Mouse (Mus musculus) heart, postnatal 4 days (tissue): ENCODE measurements at regions not wholly inside any gene's neighbourhood (a gene's known extent, or its start where the extent isn't known, plus 50 kb on each side); places are given as distances from the start of the nearest gene placed in this dataset.
A peak's percentile ranks its signal among the peaks of the same experiment; 100 is the strongest.

Experiments used
- DNase-seq: peaks from one replicate; pipeline ENCODE4 v3.0.0; 2021

DNA sequence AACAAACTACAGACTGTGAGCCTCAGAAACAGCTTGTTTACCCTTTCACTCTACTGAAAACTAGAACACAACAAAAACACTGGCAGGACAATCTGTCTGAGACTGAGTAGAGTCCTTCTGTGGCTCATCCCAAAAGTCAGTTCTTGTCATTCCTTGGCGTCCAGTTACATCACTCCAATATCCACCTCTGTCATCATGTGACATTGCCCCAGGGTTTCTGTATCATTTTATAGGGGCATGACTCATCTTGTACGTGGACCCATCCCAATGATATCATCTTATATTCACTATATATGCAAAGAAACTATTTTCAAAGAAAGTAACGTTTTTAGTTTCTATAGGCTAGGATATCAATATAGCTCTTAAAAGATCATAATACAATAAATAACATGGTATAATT lies 152.3 kb downstream of the Dkk2 start:
- no peak for DNase-seq

DNA sequence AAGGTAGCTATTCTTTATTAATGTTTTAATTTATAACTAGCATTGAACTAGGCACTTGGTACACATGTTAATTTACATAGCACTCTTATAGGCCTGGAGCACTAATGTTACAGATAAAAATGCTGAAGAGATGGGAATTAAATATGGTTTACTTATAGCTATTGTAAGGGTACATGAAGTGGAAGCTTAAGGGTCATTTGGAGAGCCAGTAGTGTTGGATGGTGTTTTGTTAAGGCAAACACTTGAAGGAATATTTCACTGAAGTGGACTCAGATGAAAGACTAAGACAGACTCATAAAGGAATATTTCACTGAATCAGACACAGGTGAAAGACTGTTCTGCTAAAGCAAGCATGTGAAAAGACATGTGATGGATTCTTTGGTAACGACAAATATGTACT lies 172.7 kb downstream of the Dkk2 start:
- DNase-seq: no peak

DNA sequence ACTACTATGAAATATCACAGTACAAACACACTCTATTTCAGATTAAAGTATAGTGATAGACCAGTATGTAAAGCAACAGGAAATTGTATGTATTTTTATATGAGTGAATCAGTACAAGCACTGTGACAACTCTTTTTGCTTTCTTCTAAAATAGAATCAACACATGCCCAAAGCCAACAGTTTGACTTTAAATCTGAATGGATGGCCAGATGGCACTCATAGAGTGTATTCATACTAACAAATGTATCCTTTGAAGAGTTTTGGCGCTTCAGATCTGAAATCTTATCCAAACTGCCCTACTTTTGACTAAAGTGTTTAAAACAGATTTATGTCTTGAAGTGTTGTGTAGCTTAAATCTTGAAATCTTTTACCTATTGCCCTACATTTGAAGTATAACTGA lies 184.5 kb downstream of the Dkk2 start:
- no peak for DNase-seq

DNA sequence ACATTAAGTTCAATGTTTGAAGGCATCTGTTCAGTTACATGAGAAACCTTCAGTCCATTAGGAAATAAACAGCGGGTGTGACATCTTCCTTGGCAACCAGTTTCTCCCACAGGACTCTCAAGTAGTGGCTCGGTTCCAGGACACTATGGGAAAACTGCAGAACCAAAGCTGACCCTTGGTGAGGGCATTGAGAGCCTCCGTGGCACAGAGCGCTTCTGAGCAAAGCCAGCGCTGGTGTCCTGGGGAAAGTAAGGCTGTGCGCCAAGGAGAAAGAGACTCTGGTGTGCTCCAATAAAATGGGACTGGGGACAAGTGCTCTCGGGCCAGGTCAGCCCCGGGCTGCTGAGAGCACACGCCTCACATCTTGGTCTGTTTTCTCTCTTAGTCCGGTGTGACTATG lies 189.7 kb downstream of the Dkk2 start:
- peak; percentile 20 for DNase-seq

DNA sequence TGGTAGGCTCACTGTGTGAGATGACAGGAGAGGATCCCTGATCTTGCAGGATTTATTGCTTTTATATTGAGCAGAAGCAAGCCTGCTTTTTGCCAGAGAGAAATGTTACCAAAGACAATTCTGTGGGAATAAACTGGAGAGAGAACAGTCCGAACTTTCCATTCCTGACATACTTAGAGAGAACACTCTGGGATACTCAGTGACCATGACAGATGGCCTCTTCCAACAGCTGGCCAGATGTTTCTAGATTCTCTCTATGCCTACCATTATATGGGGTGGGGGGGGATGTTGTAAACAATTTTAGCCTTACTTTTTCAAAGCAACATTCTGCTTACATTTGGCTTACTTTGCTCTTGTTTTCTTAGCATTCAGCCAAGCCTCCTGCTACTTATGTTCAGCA lies 192.7 kb downstream of the Dkk2 start:
- no peak for DNase-seq

DNA sequence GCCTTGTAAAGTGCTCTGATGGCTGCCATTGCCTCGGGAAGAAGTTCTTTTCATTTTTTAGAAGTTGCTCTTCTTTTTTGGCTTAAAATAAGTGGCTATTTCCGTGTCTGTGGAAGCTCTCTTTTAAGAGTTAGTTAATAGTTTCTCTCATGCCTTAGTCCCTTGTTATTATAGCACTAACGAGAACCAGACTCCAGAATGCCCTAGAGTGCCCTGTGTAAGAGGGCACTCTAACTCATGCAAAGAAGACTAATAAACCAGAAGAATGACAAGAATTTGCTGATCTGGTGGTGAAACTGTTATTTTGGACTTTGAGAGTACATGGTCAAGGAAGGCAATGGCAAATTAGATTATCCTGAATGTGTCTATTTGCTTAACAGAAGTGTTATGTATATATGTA lies 202.6 kb downstream of the Dkk2 start:
- DNase-seq: no peak

DNA sequence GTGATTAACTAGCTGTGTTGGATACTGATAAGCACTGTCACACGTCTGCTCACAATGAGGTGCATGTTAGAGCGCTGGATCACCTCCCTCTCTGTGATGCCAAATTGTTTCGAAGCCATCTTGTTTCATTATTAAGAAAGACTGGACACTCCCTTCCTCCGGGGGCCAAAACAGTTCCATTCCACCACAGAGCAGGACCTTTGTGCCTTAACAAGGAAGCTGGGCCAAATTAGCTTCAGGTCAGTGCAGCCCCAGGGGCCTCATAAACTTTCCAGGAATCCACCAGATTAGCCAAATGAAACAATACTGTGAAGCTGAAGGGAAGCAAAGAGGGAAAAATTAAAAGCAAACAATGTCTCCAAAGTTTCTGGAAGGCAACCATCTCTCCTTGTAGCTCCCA lies 241.9 kb downstream of the Dkk2 start:
- DNase-seq: no peak

DNA sequence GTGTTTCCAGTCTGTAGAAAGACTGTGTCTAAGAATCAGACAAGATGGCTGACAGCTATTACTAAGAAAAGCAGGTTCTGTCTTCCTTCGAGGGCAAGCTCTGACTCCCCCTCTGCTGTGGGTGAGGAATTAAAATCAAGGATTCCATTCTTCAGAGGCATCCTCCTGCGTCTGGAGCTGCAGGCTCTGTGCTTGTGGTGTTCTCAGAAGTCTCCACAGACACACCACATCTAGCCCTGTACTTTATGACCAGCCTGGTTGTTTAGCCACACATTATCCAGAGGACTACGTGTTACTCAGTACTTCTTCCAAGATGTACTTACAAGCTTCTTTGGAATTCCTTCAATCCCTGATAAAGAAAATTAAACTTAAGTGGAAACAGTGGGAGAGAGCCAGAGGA lies 258.5 kb downstream of the Dkk2 start:
- DNase-seq: no peak

DNA sequence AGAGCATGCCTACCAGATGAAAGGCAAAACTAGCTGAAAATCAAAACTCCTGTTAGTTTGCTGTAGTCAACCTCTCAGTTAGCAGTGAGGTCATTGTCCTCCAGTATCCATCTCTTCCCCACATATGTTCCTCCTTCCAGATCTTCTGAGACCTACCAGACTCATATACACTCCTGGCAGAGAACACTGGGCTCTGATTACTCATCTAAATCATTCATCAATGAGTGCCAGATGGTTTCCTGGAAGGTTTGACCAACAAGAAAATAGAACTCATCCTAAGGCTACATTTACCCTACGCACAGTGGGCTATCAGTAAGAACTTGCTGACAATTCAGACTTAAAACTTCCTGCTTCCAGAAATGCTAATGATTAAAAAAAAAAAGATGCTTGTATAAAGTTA lies 260.8 kb downstream of the Dkk2 start:
- DNase-seq: no peak

DNA sequence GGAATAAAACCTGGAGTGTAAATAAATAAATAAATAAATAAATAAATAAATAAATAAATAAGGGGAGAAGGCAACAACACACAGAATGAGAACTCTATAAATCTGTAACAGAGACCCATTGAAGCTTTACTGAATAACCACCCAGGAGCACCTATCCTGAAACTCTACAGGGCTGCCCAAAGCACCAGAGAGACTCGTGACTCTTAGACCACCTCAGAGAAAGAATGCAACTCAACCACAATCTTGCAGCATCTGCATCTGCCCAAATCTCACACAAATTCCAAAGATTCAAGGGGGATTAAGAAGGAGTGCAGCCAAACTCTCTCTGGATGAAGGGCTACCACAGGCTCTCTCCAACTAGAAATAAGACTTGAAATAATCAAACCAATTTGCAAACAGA lies 264.5 kb downstream of the Dkk2 start:
- DNase-seq: no peak

DNA sequence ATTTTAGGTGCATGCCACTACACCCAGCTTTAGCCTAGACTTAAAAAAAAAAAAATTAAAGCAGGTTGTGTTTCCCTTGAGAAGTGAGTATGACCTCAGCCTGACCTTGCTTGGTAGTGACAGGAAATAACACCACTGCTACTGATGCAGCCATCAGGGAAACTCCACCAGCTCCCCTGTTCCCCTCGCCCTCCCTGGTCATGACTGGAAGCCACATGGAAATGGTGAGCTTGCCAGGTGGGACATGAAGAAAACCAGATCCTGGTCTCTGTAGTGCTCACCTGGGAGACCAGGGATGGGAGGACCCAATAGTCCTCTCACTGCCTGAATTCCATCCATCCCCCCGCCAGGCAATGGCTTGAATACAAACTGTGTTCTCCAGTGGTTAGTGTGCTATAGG lies 268.1 kb downstream of the Dkk2 start:
- no peak for DNase-seq

DNA sequence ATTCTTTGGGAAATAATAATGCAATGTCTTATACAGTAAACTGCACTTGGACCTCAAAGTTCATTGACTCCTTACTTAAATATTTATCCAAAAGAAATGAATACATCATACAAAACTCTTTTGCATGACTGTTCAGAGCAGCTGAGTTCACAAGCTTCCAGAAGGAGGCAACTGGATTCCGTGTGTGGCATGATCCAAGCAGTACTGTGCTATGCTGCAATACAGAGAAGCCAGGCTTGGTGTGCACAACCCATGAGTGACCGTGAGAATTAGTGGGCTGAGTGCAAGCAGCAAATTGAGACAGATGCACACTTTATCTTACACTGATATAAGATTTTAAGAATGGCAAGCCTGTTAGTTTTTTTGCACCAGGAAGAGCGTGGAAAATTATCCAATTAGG lies 270.0 kb upstream of the Gimd1 start:
- DNase-seq: no peak

DNA sequence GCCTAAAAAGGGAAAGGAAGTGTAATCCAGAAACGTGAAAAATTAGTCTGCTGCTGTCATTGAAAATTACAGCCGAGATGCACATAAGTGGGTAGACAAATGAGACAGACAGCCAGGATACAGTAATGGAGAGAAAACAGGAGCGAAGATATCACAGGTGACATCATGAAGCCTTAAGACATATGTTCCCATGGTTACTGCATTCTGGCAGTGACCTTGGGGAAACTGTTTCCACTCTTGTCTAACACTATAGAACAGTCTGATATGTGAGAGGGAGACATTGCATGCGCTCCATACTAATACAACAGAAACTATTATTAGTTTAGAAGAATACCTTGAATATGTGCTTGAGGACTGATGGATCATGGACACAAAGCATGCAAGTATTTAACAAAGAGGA lies 254.0 kb upstream of the Gimd1 start:
- DNase-seq: no peak

DNA sequence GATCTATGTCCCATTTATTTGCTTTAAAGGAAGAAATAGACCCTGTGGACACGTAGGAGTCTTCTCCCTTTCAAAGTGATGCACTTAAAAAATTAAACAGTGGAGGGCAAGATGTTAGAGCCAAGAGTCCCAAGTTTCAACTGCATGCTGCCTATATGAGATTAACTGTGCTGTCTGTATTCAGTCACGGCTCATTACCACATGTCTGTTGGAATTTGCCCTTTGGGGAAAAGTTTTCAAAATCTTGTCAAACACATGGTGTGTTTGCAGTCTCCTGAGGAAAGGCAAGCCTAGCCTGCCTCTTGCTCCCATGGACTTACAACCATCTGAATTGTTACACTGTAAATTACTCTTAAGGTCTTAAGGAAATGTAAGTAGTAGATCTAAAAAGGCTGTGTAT lies 211.9 kb upstream of the Gimd1 start:
- DNase-seq: no peak

DNA sequence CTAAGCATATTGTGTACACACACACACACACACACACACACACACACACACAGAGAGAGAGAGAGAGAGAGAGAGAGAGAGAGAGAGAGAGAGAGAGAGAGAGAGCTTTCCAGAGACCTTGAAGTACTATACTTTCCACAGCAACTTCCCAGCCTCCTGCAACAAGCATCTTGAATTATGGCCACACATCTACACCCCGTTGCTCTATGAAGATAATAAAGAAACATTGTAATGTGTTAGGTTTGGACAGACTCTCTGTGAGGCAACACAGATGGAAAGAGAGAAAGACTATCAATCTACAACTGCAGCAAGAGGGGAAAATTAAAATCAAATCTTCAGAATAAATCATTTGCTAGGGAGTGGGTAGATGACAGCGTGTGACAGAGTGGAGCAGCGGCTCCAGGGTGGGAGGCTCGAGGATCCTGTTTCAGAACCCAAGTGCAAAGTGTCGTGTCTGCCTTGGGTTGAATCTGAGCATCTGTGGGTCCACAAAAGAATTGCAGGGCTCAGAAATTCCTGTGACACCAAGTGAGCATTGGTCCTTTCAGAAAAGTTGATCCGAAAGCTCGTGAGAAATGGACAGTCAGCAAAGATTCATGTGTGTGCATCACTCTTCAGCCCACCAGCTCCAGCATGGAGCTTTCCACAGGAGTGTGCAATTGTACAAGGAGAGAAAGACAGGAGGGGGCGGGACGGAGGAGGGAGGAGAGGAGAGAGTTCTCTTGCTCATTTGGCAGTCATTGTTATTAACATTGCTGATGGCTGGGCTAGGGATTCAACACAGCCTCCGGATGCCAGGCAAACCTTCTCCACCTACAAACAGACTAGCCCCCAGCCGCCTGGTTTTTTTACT lies 203.6 kb upstream of the Gimd1 start:
- no peak for DNase-seq

DNA sequence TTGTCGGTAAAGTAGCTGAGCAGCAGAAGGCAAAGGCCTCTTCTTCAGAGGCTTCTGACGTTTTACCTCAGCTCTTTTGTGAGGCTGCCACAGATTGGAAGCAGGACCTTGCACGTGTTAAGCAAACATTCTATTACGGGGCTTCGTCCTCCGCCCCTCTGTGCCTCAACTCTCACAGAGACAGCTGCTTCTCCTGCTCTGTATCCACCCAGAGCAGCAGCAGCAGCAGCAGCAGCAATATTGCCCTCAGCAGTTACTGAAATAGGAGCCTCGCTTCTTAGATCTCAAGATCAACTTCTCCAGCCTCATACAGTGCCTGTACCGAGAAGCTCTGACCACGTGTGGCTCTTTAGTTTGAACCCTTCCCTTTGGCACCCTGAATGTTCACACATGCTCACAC lies 202.4 kb upstream of the Gimd1 start:
- DNase-seq: no peak

DNA sequence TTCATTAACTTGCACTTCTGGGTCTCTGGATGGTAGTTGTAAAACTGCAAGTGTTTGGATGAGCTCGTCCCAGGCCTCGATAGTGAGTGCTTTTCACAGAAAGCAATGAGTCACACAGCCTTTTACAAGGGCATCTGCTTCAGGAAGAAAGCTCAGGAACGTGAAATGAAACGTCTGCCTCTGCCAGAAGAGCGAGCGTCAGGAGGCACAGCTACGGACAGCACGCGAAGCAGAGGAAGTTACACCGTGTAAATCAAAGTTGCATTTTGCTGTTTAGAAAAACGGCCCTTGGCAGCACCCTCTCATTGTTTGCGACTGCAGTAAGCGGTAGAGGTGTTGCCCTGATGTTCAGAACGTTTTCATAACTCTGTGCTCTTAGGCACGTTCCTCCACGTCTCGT lies 201.5 kb upstream of the Gimd1 start:
- no peak for DNase-seq

DNA sequence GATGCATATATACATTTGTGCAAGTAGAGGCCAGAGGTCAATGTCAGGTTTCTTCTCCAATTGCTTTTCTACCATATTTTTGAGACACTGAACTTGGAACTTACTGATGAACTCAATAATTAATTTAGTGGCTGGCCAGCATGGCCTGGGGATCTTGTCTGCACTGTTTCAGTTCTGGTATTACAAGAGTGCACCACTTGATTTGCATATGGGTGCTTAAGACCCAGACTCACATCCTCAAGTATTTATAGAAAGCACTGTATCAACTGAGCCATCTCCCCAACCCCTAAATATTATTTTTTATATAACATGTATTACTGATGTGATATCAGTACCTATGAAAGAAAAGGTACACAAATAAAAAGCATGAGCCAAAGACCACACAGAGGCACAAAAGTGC lies 197.8 kb upstream of the Gimd1 start:
- no peak for DNase-seq

DNA sequence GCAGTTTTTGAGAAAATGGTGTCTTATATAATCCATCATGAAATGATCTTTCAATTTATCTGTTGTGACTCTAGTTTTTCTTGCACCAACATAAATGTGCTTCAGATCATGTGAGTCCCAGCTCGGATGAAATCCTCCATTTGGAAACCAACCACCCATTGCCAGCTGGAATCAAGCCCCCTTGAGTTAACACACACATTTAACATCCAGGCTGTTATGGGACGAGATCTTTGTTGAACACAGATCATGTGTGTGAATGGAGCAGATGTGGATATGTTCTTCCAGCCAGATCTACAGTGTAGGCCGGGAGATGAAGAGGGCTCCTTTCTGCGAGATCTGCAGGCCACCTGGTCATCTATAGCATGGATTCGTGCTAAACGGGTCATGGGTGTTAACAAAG lies 188.4 kb upstream of the Gimd1 start:
- DNase-seq: no peak

DNA sequence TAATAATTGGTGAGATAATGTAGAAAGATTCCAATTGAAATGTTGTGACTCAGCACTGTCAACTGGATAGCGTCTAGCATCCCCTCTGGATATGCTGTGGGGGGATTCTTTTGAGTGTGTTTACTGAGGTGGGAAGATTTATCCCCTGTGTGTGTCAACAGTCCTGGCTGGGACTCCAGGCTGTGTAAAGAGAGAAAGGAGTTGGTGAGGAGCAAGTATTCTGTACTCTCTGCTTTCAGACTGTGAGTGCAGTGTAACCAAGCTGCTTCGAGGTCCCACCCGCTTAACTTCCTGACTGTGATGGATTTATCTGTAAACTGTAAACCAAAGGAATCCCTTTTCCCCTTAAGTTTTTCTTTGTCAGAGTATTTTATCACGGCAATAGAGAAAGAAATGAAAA lies 175.7 kb upstream of the Gimd1 start:
- no peak for DNase-seq

DNA sequence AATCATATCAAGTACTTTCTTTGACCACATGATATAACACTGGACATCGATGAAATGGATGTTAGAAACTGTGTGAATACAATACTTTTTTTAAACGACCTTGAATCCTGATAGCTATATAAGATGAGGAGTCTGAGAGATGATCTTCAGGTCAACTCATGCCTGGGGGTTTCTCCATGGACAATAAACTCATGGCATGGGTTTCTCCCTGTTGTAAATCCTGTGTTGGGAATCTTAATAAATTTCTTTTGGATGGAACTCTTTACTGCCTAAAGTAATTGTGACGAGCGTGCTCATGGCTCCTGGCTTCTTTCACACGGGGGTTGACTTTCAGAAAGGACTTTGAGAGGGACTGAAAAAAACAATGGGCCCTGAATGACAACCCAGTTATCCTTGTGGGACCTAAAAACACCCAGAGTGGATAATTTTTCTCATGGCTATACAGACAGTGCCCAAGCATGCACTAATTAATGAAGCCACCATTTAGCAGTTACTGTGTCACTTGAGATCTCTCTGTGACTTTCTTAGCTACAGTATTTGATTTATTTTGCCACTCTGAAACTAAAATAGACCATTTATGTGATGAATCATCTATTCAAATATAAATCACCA lies 167.2 kb upstream of the Gimd1 start:
- DNase-seq: no peak

DNA sequence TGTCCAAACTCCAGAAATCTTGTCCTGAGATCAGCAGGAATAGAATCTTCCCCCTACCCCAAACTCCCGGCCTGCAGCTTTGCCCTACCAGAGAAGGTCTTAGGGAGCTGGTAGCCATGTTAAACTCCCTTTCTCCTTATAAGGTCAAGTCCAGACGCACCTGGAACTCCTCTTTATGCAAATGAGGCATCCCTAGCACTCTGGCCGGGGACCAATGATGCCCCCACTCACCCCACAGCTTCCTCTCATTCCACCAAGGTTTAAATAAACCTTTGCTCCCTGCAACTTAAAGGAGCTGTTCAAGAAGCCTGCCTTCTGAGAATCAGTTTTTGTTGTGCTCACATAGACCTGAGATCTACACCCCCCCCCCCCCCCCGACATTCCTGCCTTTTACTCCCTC lies 158.6 kb upstream of the Gimd1 start:
- DNase-seq: no peak

DNA sequence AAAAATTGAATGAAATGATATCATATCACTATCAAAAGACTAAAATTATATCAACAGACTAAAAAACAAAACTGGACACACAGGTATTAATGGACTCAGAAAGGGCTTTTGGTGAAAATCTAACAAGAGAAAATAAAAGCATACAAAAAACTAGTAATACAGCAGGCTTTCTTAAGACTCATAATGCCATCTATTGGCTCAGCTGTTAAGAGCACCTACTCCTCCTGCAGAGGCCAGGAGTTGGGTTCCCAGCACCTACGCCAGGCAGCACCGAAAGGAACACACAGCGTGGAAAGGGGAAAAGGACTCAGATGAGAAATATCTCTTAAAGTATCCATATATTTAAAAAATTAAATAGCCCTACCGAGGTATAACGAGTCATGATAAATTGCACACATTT lies 151.9 kb upstream of the Gimd1 start:
- DNase-seq: no peak

DNA sequence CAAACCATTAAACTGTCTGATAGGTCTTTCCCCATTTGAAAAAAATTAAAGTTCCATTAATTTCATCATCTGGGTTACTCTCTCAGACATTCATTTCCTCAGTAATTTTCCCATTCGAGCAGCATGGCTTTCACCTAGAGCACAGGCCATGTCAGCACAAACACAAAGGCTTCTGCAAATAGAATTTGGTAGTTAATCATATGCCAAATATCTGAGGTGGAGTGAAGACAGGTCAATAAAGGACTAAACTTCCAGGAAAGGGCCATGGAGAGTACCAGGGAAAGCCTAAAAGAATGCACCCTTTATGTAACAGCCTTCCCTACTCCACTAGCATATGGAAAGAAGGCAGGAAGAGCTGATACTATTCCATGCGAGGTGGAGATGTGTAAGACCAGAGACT lies 150.3 kb upstream of the Gimd1 start:
- DNase-seq: no peak

DNA sequence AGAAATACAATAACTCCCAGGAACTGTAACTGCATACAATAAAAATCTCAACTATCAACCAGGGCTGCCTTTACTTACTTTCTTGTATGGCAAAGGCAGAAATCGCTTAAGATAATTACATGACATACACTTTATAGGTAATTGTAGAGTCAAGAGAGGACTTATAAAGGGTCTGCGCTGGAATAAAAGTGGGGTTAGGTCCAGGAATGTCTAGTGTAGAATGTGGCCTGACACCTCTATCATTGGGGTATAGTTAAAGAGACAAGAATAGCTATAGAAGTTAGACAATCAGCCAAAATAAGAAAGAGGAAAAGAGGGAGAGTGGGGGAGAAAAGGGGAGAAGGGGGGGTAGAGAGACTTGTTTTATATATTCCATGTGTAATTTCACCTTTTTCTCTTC lies 144.8 kb upstream of the Gimd1 start:
- DNase-seq: no peak
